Mouse (Mus musculus) liver, embryonic 14.5 days (tissue): ENCODE results near the gene Gng10.

ENCODE experiments used
- CTCF ChIP-seq: IDR thresholded peaks from 2 replicates; pipeline ENCODE4 v1.5.1; 2016; ENCODE audit warnings: antibody characterized with exemption, low read depth, control low read depth
- EP300 ChIP-seq: IDR thresholded peaks from 2 replicates; pipeline ENCODE4 v1.6.1; 2016; ENCODE audit warnings: antibody characterized with exemption, low read depth

DNA sequence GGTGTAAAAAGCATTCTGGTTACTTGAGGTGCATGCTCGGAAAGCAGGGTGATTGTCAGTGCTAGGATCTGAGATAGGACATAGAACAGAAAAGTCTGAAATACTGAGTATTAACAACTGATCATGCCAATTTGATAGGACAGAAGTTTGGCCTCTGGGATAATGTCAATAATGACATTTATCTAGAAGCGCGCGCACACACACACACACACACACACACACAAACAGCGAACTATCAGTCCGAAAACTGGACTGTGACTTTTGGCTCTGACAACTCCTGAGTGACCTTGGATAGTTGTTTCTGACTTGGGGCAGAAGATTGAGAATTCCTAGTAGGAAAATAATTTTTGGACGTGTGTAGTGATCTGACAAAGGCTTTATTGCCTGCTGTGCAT lies 31.1 kb upstream of the Gng10 start:
- TF ChIP-seq CTCF (no peak), EP300 (no peak)
